Mouse (Mus musculus): ENCODE data around the gene Topbp1. TPM values are rescaled to one million over a fixed set of nuclear protein-coding genes. Genes with fewer than 3 reads are reported as not detected.

Topbp1 gene
- total and polyA plus RNA-seq, 2 experiments, result 1.9 to 8.4 TPM

DNA sequence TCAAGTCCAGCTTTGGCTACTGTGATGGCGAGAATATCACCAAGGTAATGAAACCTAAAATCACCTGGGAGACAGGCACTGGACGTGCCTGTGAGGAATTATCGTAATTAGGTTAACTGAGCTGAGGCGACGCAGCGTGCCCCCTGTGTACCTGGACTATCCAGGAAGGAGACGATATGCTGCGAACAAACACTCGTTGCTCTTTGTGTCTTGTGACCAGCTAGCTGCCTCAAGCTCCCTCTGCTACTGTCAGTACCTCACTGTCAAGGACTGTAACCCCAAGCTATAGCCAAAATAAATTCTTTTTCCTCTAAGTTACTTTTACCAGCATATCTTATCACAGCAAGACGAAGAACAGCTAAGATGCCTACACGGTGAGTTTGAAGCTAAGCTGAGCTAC lies 88.2 kb downstream of the Topbp1 start:
- 92% methylated on average over 11 of the region's 11 CpGs for WGBS
- Histone ChIP-seq H3K4me1 (ENCODE audit: control insufficient read depth, insufficient read depth, low read length) (no peaks in the 10 kb centered on the region), H3K36me3 (ENCODE audit: control insufficient read depth, insufficient read depth, low read length) (no peaks in the 10 kb centered on the region), H3K27ac (replicated peaks; ENCODE audit: insufficient read depth, low read depth, low read length) (no peak overlapping the region), H3K4me3 (ENCODE audit: insufficient read depth, low read depth, low read length) (no peak overlapping the region), H3K9ac (ENCODE audit: low read depth, low read length) (no peak overlapping the region), H3K79me2 (ENCODE audit: control insufficient read depth, insufficient read depth, low read length) (no peaks in the 10 kb centered on the region), H3K27me3 (ENCODE audit: control insufficient read depth, insufficient read depth, low read length) (no peaks in the 10 kb centered on the region)
- no peak for DNase-seq (ENCODE audit: extremely low read depth, low read depth, low spot score)
- no peak for TF ChIP-seq POLR2A (IDR thresholded peaks at IDR 0.05; ENCODE audit: extremely low read depth, insufficient read depth, low read length)
- no peak for TF ChIP-seq CTCF (IDR thresholded peaks at IDR 0.05; ENCODE audit: low read depth, low read length)

DNA sequence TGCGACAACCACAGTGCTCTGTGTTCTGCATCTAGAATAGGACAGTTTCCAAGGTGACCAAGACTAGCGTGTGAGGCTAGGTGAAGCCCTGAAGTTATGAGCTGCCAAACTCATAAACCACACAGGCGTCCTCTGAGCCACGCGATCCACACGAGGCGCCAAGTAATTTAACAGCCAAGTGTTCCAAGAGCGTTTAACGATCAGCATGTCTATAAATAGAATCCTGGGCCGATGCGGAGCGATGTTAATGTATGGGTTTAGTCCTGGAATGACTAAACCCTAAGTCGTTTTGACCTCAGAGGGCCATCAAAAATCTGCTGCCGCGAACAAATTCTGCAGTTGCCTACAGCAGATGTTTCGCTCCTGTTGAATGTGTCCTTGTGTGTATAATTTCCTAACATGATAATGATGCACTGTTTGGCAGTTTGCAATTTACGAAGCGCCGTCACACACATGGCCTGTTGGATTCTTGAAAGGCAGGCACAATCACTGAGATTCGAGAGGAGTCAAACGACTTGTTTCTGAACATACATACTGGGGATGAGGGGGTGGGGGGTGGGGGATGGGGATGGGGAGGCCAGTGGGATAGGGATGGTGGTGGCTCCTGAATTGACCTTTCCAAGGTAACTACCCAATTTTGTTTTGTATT lies 93.6 kb downstream of the Topbp1 start:
- H3K27ac ChIP-seq (replicated peaks; ENCODE audit: insufficient read depth, low read depth, low read length), result no peak overlapping the region

More for the DNA sequence above, 93.6 kb downstream of the Topbp1 start:
- Histone ChIP-seq H3K79me2 (ENCODE audit: control insufficient read depth, insufficient read depth, low read length) (no peaks in the 10 kb centered on the region), H3K9ac (ENCODE audit: low read depth, low read length) (no peak overlapping the region), H3K4me3 (ENCODE audit: insufficient read depth, low read depth, low read length) (no peak overlapping the region), H3K4me1 (ENCODE audit: control insufficient read depth, insufficient read depth, low read length) (no peaks in the 10 kb centered on the region), H3K36me3 (ENCODE audit: control insufficient read depth, insufficient read depth, low read length) (no peaks in the 10 kb centered on the region), H3K27me3 (ENCODE audit: control insufficient read depth, insufficient read depth, low read length) (no peaks in the 10 kb centered on the region)
- 90% methylated on average over 21 of the region's 21 CpGs for WGBS
- TF ChIP-seq CTCF (IDR thresholded peaks at IDR 0.05; ENCODE audit: low read depth, low read length) (no peak), POLR2A (IDR thresholded peaks at IDR 0.05; ENCODE audit: extremely low read depth, insufficient read depth, low read length) (no peak)
- DNase-seq (ENCODE audit: extremely low read depth, low read depth, low spot score), result no peak

Other genes starting within 250 kb of the Topbp1 start
- gene Rab6b, start 193.4 kb upstream of the Topbp1 start, total RNA-seq (2014; rRNA removed), result 0.37 and 0.74 TPM in 2 replicates
- 0.02 and 0.25 TPM in 2 replicates for gene Rab6b, start 193.4 kb upstream of the Topbp1 start, polyA plus RNA-seq (2012; rRNA removed)
- gene Srprb, start 103.1 kb upstream of the Topbp1 start, total RNA-seq (2014; rRNA removed), result 8.5 and 10.7 TPM in 2 replicates
- 16.8 and 22.8 TPM in 2 replicates for gene Srprb, start 103.1 kb upstream of the Topbp1 start, polyA plus RNA-seq (2012; rRNA removed)
- gene Gm20425, start 74.9 kb upstream of the Topbp1 start, total RNA-seq (2014; rRNA removed), result 0.94 and 1.1 TPM in 2 replicates
- gene Gm20425, start 74.9 kb upstream of the Topbp1 start, polyA plus RNA-seq (2012; rRNA removed), result 0.37 and 0.43 TPM in 2 replicates
- 18,586 and 23,528 TPM in 2 replicates for gene Trf, start 74.8 kb upstream of the Topbp1 start, total RNA-seq (2014; rRNA removed)
- gene Trf, start 74.8 kb upstream of the Topbp1 start, polyA plus RNA-seq (2012; rRNA removed), result 26,375 and 34,444 TPM in 2 replicates
- gene 1300017J02Rik, start 133 bp upstream of the Topbp1 start, total RNA-seq (2014; rRNA removed), result 600 and 608 TPM in 2 replicates
- gene 1300017J02Rik, start 133 bp upstream of the Topbp1 start, polyA plus RNA-seq (2012; rRNA removed), result 267 and 288 TPM in 2 replicates
- 77.1 and 79.5 TPM in 2 replicates for gene Cdv3, start 60.6 kb downstream of the Topbp1 start, total RNA-seq (2014; rRNA removed)
- 29.2 and 33.8 TPM in 2 replicates for gene Cdv3, start 60.6 kb downstream of the Topbp1 start, polyA plus RNA-seq (2012; rRNA removed)
- not detected in 2 replicates for gene Bfsp2, start 175.2 kb downstream of the Topbp1 start, total RNA-seq (2014; rRNA removed)
- gene Bfsp2, start 175.2 kb downstream of the Topbp1 start, polyA plus RNA-seq (2012; rRNA removed), result 0.28 TPM in 1 of 2 replicates, not detected in the other

All from liver, adult 2 months (tissue).